Mouse (Mus musculus) forebrain, postnatal 0 days (tissue): ENCODE results near the gene Myo3b. TPM values are rescaled to one million over a fixed set of nuclear protein-coding genes. Genes with fewer than 3 reads are reported as not detected.
A peak's percentile ranks its signal among the peaks of the same experiment; 100 is the strongest.

Experiments used
- ATAC-seq: fragments of 200-750 bp; cut with Nextera tagmentation; 2 replicates; pipeline ENCODE4 v1.8.0; 2017; ENCODE audit warnings: mild to moderate bottlenecking, moderate library complexity
- DNase-seq: peaks from one replicate; pipeline ENCODE4 v3.0.0-alpha.2; 2015
- H3K27ac ChIP-seq: fragments of 300-500 bp; sonication (generic); 2 replicates; pipeline ENCODE4 v1.5.1; 2014; ENCODE audit warnings: low read depth, mild to moderate bottlenecking, antibody characterized with exemption, low read length, moderate library complexity, mixed read lengths
- H3K27me3 ChIP-seq: fragments of 300-500 bp; sonication (generic); 2 replicates; pipeline ENCODE4 v1.6.1; 2014; ENCODE audit warnings: mild to moderate bottlenecking, low read length, mixed read lengths; ENCODE audit not compliant: insufficient read depth
- H3K36me3 ChIP-seq: fragments of 300-500 bp; sonication (generic); 2 replicates; pipeline ENCODE4 v1.6.1; 2014; ENCODE audit warnings: mild to moderate bottlenecking, moderate library complexity; ENCODE audit not compliant: insufficient read depth
- H3K4me1 ChIP-seq: fragments of 300-500 bp; sonication (generic); 2 replicates; pipeline ENCODE4 v1.6.1; 2014; ENCODE audit warnings: antibody characterized with exemption; ENCODE audit not compliant: insufficient read depth
- H3K4me2 ChIP-seq: fragments of 300-500 bp; sonication (generic); 2 replicates; pipeline ENCODE4 v1.6.1; 2014; ENCODE audit warnings: low read depth, mild to moderate bottlenecking, moderate library complexity
- H3K4me3 ChIP-seq: fragments of 300-500 bp; sonication (generic); 2 replicates; pipeline ENCODE4 v1.5.1; 2014; ENCODE audit warnings: low read depth, low read length, mixed read lengths
- H3K9ac ChIP-seq: fragments of 300-500 bp; sonication (generic); 2 replicates; pipeline ENCODE4 v1.6.1; 2014; ENCODE audit warnings: mild to moderate bottlenecking
- H3K9me3 ChIP-seq: fragments of 300-500 bp; sonication (generic); 2 replicates; pipeline ENCODE4 v1.6.1; 2016; ENCODE audit warnings: low read length
- CTCF ChIP-seq: sonication (generic); IDR thresholded peaks from 2 replicates; pipeline ENCODE4 v1.5.1; 2016; ENCODE audit warnings: antibody characterized with exemption, control low read depth, low read depth
- WGBS: fragments of 180-500 bp; shearing (Covaris S2); extraction: QIAGEN DNeasy Blood & Tissue Kit; methylation state at CpG from one replicate; pipeline ENCODE4 v1.1.7; 2014; 5-methylcytosine and 5-hydroxymethylcytosine counted together
- polyA plus RNA-seq: library from polyadenylated mRNA; unstranded; fragments of >200 nt; fragmentation: Nextera tagmentation; extraction: Ambion mirVana; gene quantifications from 2 replicates; pipeline ENCODE4 v1.2.1, GENCODE M21; 2015
- total RNA-seq: library from RNA; depleted of rRNA; stranded (reverse); fragments of >200 nt; gene quantifications from 2 replicates; pipeline ENCODE4 v1.2.3, GENCODE M21; 2014; rRNA removed

Gene Myo3b
- total and polyA plus RNA-seq, 2 experiments from 2014 or later, result 0.36 to 2.0 TPM

DNA sequence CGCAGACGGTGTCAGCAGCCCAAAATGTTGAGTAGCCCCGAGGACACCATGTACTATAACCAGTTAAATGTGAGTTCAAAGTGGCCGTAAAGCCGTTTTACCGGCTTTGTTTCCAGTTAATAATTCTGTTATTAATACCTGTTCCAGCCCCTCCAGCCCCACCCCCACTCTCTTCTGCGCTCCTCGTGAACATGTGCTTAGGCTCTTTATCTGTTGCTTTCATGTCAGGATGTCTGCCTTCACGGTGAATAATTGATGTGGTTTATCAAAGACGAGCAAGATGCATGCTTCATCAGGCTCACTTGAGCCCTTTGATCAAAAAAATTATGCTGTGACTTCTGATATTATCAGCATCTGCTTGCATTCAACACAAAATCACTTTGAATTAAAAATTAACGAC, 386.7 kb downstream of the Myo3b start:
- H3K4me1 ChIP-seq, result no peaks in the 10 kb centered on the region
- DNase-seq, result no peak
- H3K27ac ChIP-seq, result no peak overlapping the region
- H3K9ac ChIP-seq, result no peak overlapping the region
- ATAC-seq, result no peak
- no peaks in the 10 kb centered on the region for H3K27me3 ChIP-seq
- no peaks in the 10 kb centered on the region for H3K36me3 ChIP-seq
- TF ChIP-seq CTCF, result no peak
- WGBS, result 72% methylated on average over 11 of the region's 11 CpGs
- H3K4me2 ChIP-seq, result no peak overlapping the region
- no peak overlapping the region for H3K4me3 ChIP-seq
- no peaks in the 10 kb centered on the region for H3K9me3 ChIP-seq

DNA sequence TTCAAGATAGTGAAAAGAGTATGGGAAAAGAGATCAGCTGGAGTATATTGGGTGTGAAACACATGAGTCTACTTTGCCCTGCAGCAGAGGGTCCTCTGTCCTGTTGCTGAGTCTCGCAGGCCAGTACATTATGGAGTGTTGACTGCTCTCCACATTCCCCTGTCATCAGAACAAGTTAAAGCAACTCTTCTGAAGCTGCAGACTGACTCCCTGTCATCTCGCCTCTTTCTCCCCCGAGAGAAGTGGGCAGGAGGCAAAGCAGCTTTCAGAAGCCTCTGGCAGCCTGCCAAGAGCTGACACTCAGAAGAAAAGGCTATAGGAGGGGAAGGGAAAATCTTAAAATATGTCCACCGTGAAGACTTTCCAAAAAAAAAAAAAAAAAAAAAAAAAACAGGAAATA, 404.1 kb downstream of the Myo3b start:
- H3K4me2 ChIP-seq, result 0 out of 2 replicates have a peak overlapping the region, but pooled peaks have one; percentile 19
- peak; percentile 47; the same call in 1 of the 2 replicates for ATAC-seq
- under 1% methylated on average over 4 of the region's 4 CpGs for WGBS
- H3K27ac ChIP-seq, result no peak overlapping the region
- no peak overlapping the region for H3K9ac ChIP-seq
- no peaks in the 10 kb centered on the region for H3K9me3 ChIP-seq
- peak; percentile 61 for DNase-seq
- no peaks in the 10 kb centered on the region for H3K27me3 ChIP-seq
- no peaks in the 10 kb centered on the region for H3K36me3 ChIP-seq
- peaks cover 6% of the 10 kb centered on the region; the same call in 1 of the 2 replicates for H3K4me1 ChIP-seq
- TF ChIP-seq CTCF, result no peak
- no peak overlapping the region for H3K4me3 ChIP-seq

DNA sequence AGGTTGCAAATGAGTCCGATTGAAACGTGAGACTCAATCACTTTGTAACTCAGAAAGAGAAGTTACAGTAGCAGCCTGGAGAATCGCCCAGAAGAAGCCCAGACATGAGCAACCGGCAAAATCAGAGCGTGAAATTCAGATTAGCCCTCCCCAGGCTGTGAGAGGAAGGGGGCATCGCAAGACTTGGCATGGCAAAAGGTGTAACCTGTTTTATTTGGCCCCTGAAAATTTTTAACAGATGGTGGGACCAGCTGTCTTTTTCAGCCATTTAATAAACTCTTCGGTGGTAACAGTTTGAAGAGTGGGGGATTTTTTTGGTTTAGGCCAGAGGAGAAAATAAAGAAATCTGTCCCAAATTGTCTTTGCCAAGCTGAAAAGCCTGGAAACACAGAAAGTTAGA, 405.2 kb downstream of the Myo3b start:
- DNase-seq (peak; percentile 76), ATAC-seq (peak; percentile 63; the same call in 1 of the 2 replicates)
- Histone ChIP-seq H3K4me1 (peaks cover 6% of the 10 kb centered on the region; the same call in 1 of the 2 replicates), H3K9me3 (no peaks in the 10 kb centered on the region), H3K36me3 (no peaks in the 10 kb centered on the region), H3K4me3 (no peak overlapping the region), H3K9ac (no peak overlapping the region), H3K4me2 (peak overlapping the region; percentile 19; the same call in 1 of the 2 replicates), H3K27me3 (no peaks in the 10 kb centered on the region), H3K27ac (no peak overlapping the region)
- 8% methylated on average over 7 of the region's 7 CpGs for WGBS
- no peak for TF ChIP-seq CTCF

- peak overlapping the region; percentile 14 for H3K4me3 ChIP-seq
- peak overlapping the region; percentile 40 for H3K4me2 ChIP-seq
- 8% methylated on average over 12 of the region's 12 CpGs for WGBS
- H3K9ac ChIP-seq, result no peak overlapping the region
- no peak overlapping the region for H3K27ac ChIP-seq
- DNase-seq (no peak), ATAC-seq (peak; percentile 34; the same call in 1 of the 2 replicates)
- no peaks in the 10 kb centered on the region for H3K4me1 ChIP-seq
- H3K9me3 ChIP-seq, result no peaks in the 10 kb centered on the region
- no peaks in the 10 kb centered on the region for H3K36me3 ChIP-seq
- no peaks in the 10 kb centered on the region for H3K27me3 ChIP-seq
- no peak for TF ChIP-seq CTCF
Observed at GRCm38 (mm10) chr2:70456205-70456604, 417.3 kb downstream of the Myo3b start.

DNA sequence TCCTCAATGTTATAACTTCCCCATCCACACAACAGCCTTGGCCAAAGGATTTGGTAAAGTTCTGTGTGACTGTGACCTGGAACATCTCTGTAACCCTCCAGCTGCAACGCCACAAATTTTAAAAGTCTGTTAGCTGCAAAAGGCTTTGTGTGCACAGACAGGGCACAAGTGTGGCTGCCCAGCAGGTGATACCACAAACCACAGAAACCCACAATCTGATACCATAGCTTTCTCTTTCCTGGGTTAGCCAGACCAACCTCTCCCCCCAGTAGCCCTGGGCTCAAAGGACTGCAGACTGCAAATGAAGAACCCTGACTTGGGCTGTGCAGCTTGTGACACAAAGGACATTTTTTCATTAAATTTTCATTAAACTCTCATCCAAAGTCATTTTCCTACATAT, 424.7 kb downstream of the Myo3b start:
- Histone ChIP-seq H3K27me3 (no peaks in the 10 kb centered on the region; the same call in 1 of the 2 replicates), H3K36me3 (no peaks in the 10 kb centered on the region), H3K27ac (no peak overlapping the region), H3K9me3 (no peaks in the 10 kb centered on the region), H3K9ac (no peak overlapping the region), H3K4me2 (no peak overlapping the region), H3K4me1 (no peaks in the 10 kb centered on the region), H3K4me3 (no peak overlapping the region)
- TF ChIP-seq CTCF, result no peak
- whole genome bisulfite sequencing, result 80% methylated on average over 1 of the region's 1 CpGs
- no peak for ATAC-seq
- DNase-seq, result no peak

- DNase-seq, result no peak
- Histone ChIP-seq H3K9me3 (no peaks in the 10 kb centered on the region), H3K4me1 (peaks cover 12% of the 10 kb centered on the region; the same call in 1 of the 2 replicates), H3K4me3 (no peak overlapping the region), H3K36me3 (no peaks in the 10 kb centered on the region), H3K27me3 (peaks cover 55% of the 10 kb centered on the region), H3K27ac (no peak overlapping the region), H3K9ac (no peak overlapping the region), H3K4me2 (no peak overlapping the region)
- WGBS, result 25% methylated on average over 5 of the region's 5 CpGs
- ATAC-seq, result no peak
- no peak for TF ChIP-seq CTCF
Observed at GRCm38 (mm10) chr2:70471136-70471535, 432.2 kb downstream of the Myo3b start.

GRCm38 (mm10) chr2:70471861-70472620, 433.1 kb downstream of the Myo3b start:
- peaks cover 59% of the 10 kb centered on the region for H3K27me3 ChIP-seq
- no peak overlapping the region for H3K9ac ChIP-seq
- peak overlapping the region; percentile 53 for H3K4me2 ChIP-seq
- no peak for TF ChIP-seq CTCF
- no peak overlapping the region for H3K27ac ChIP-seq
- peak; percentile 11 for DNase-seq
- ATAC-seq, result no peak
- H3K4me3 ChIP-seq, result peak overlapping the region; percentile 30
- H3K36me3 ChIP-seq, result no peaks in the 10 kb centered on the region
- WGBS, result 2% methylated on average over 48 of the region's 48 CpGs
- peaks cover 17% of the 10 kb centered on the region; the same call in 1 of the 2 replicates for H3K4me1 ChIP-seq
- no peaks in the 10 kb centered on the region for H3K9me3 ChIP-seq

Other genes starting within 250 kb of the Myo3b start
- 1.3 and 2.8 TPM in 2 replicates for gene Ccdc173, start 249.6 kb upstream of the Myo3b start, total RNA-seq
- 1.2 and 1.4 TPM in 2 replicates for gene Ccdc173, start 249.6 kb upstream of the Myo3b start, polyA plus RNA-seq
- gene Phospho2, start 249.5 kb upstream of the Myo3b start, total RNA-seq, result 39.2 and 40.8 TPM in 2 replicates
- gene Phospho2, start 249.5 kb upstream of the Myo3b start, polyA plus RNA-seq, result 29.8 and 32.3 TPM in 2 replicates
- gene Klhl23, start 217.2 kb upstream of the Myo3b start, total RNA-seq, result 163 and 199 TPM in 2 replicates
- 43.0 and 87.2 TPM in 2 replicates for gene Klhl23, start 217.2 kb upstream of the Myo3b start, polyA plus RNA-seq
- 130 and 152 TPM in 2 replicates for gene Ssb, start 177.6 kb upstream of the Myo3b start, total RNA-seq
- gene Ssb, start 177.6 kb upstream of the Myo3b start, polyA plus RNA-seq, result 287 and 316 TPM in 2 replicates
- gene Mettl5, start 153.5 kb upstream of the Myo3b start, total RNA-seq, result 12.5 and 13.0 TPM in 2 replicates
- gene Mettl5, start 153.5 kb upstream of the Myo3b start, polyA plus RNA-seq, result 30.5 and 32.3 TPM in 2 replicates
- 42.9 and 53.9 TPM in 2 replicates for gene Ubr3, start 141.9 kb upstream of the Myo3b start, total RNA-seq
- 7.7 and 10.9 TPM in 2 replicates for gene Ubr3, start 141.9 kb upstream of the Myo3b start, polyA plus RNA-seq